Mouse (Mus musculus): ENCODE measurements around the gene Pigh.

Pigh gene

DNA sequence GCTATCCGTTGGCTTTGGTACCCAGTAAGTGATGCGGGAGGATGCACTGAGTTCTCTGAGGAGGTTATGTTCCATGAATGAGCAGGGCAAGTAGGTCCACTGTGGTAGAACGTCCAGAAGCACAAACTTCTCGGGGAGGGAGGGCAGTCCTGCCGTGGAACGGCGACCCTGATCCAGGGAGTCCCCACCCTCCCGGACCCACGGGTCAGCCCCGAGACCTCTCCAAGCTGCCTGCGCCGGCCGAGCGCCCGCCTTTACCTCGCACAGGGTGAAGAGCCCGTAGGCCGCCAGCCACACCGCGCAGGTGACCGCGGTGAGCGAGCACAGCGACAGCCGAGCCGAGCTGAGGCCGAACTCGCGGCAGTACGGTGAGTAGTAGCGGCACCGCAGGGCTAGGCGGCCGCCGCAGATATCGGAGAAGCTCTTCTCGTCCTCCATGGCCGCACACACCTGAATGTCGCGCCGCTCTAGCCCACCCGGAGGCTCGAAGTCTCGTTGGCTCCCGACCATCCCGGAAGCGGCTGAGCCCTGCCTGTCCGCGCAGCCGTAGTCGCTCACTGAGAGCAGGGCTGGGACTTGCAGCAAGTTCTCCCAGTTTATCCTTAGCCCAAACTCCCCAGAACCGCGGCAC lies at the start of gene Pigh:
Pigh (minus strand) TSS at position 470 of the 631 bp plus-strand sequence.
- peak; percentile 80 to 86 for DNase-seq (ENCODE audit: low spot score in 2 of 2)

DNA sequence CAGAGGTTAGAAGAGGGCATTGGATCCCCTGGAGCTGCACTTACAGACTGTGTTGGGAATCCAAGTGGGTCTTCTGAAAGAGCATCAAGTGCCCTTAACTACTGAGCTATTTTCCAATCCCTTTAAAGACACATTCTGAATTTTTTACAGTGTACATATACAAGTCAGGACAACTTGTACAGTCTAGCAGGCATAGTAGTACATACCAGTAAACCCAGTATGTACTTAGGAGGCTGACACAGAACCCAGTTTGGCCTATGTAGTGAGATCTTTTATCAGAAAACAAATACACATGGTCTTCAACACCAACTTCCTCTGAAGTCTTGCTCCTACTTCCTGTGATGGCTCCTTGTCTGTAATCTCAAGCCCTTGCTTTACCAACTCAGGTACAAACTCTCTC lies 49.5 kb upstream of the Pigh start:
- no peak for DNase-seq (ENCODE audit: low spot score in 2 of 2)

DNA sequence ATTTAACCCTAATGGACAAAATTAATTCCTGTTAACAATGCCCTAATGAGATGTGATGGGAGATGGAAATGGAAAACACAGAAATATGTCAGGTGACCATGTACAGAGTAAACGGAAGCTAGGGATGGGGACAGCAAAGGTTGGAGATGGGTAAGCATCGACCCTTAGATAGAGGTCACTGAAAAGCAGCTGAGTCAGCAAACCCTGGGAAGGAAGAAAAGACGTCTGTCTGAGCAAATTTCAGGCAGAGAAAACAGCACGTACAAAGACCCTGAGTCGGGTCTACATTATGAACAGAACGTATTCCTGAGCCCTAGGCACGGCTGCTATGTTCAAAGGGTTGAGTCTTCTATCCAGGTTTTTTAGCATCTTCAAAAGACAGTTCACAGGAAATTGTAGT lies 47.5 kb upstream of the Pigh start:
- DNase-seq (ENCODE audit: low spot score in 2 of 2) = no peak

DNA sequence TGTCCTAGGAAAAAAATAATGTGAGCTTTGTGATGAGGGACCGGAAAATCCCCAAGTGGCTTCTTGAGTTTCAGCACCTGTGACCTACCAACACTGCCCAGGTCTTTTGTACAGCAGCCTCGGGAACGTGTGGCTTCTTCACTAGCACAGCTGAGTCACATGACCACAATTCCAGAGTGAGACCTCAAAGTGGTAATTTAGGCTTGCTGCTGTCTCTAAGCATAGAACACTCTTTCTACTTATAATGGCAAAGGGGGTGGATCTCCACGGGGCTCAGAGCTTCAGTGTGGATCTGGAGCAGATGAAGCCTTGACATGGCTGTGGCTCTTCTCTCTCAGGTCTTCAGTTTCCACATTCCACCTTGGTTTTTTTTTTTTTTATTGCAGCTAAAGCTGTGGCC lies 45.7 kb upstream of the Pigh start:
- no peak for DNase-seq (ENCODE audit: low spot score in 2 of 2)

DNA sequence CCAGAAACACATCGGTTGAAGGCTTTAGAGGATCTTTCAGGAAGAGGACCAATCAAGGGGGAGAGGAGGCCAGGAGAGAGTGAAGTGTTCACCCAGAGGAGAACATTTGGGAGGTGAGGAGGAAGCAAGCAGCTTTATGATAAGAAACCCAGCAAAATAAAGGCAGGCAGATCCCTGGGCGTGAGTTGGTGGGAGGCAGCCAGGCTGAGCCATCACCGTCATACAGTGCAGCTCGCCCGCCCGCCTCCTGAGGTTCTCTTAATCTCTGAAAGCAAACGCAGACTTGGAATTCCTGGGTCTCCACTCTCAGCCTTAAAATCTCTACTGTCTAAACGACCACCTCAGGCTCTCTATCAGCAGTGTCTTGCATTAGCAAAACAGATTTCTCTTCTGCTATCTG lies 45.2 kb upstream of the Pigh start:
- no peak for DNase-seq (ENCODE audit: low spot score in 2 of 2)

DNA sequence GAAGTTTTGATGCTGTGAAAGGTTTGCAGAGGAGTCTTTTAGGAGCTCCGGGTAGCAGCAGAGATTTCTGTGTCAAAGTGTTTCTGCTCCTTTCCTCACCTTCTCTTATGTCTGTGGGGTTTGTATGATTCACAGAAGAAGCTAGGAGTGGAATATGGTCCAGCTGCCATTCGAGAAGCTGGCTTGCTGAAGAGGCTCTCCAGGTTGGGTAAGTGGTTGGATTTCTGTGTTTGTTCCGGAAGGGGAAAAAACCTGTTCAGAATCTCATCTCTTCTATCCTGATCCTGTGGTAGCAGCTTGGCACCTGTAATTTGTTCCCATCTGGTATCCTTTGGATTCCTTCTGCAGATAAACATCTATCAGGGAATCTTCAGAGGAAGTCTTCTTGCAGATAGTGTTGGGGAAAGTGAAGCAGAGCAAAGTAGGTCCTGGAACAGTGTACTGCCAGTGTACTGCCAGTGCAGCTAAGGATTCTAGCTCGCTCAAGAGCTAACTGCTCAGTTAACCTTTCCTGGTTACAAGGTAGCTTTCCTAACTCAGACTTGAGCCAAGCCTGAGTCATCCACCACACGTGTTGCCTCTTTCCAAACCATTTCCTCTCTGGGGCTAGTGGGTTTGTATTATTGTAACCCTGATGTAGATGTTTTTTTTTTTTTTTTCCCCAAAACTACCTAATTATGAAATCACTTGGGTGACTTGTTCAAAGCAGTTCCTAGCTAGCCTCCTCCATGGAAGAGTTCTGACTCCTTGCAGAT lies 42.4 kb upstream of the Pigh start:
- no peak for DNase-seq (ENCODE audit: low spot score in 2 of 2)

DNA sequence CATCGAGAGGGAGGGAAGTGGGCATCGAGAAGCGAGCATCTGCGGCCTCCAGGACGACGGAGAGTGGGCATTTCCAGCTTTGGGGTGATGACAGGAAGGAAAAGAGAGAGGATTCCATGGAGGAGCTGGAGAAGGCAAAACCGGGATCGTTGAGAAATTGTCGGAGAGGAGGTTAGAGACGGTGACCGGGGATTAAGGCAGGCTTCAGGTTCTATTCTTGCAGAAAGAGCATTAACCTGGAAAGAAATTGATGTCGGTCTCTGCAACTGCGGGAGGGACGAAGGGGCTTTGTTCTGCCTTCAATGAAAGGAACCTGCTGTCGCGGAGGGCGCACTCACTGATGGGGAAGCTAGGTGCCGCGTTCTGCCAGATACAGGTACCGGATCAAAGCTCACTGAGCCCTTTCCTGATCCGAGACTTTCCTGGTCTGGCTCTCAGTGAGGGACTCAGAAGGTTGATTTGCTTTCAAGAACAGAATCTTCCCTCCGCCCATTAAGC lies 41.8 kb upstream of the Pigh start:
- no peak for DNase-seq (ENCODE audit: low spot score in 2 of 2)

DNA sequence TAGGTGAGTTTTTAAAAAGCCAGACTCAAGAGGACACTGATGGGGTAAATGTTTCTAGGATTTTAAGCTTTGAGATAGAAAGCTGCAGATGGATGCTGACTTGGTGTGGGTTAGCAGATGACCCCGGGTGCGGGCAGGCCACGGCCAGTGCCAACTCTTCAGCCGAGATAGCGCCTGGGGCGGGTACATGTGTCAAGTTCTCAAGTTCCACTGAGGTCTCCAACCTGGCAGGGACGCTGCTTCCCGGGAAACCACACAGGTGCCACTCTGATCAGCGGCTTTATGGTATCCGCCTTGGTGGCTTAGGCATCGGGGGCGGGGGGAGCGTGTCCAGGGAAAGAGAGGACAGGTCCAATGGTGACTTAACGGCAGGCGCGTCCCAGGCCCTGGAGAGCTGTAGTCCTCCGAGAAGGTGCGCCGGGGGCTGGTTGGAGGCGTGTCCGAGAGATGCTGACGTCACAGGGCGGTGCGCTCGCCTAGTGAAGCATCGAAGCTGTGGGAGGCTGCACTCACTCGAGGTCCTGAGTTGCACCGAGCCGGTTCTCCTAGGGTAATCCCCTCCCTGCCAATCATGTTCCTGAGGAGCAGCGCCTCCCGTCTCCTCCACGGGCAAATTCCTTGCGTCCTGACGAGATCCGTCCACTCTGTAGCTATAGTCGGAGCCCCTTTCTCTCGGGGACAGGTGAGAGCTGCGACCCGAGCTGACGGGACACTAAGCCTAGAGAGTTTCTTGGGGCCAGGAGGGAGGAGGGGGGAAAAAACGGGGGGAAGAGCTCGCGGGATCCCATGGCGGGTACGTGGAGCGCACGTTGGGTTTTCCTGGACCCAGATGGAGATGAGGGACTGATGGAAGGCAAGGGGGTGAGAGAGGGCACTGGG lies 41.1 kb upstream of the Pigh start, which contains the start of gene Arg2:
Arg2 (plus strand) TSS at position 479 of the 879 bp plus-strand sequence.
- DNase-seq (ENCODE audit: low spot score in 2 of 2) = peak; percentile 60 to 74

DNA sequence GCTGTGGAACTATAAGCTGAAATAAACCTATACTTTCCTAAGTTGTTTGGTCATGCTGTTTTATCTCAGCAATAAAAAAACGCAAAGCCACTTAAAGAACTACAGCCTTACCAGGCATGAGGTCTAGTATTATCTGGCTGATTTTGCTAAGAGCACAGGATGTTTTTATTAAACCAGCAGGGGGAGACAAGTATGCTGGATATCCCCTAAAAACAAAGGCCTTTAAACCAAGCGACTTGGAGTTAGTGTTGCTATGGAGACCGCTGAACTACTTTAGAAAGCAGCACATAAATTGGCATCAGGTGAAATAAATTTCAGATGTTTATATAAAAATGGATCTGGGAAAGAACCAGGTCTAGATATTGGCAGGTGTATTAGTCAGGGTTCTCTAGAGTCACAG lies 33.4 kb upstream of the Pigh start:
- no peak for DNase-seq (ENCODE audit: low spot score in 2 of 2)

DNA sequence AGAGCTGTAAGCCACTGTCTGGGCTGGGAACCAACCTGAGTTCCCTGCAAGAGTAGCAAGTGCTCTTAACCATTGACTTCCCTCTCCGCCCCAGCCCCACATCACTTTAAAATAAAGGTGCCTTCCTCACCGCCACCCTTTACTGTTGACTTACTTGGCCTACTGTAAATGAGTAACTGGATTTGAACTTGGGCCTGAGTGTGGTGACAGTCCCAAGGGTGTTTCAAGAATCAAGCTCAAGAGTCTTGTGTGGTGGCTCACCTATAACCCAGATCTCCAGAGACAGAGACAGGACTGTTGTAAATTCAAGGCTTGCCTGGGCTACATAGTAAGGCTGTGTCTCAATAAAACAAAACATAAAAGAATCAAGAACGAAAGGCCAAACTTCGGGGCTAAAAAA lies 29.5 kb upstream of the Pigh start:
- DNase-seq (ENCODE audit: low spot score in 2 of 2) = no peak

DNA sequence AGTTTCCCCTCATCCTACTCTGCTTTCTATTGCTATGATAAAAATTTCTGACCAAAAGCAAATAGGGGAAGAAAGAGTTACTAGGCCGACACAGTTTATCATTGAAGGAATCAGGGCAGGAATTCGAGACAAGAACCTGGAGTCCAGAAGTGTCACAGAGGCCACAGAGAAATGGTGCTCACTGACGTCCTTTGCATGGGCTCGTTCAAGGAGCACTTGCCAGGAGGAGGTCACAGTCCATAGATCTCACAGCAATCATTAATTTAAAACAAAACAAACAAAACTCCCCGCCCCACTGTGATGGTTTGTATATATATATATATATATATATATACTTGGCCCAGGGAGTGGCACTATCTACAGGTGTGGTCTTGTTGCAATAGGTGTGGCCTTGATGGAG lies 15.9 kb upstream of the Pigh start:
- no peak for DNase-seq (ENCODE audit: low spot score in 2 of 2)

DNA sequence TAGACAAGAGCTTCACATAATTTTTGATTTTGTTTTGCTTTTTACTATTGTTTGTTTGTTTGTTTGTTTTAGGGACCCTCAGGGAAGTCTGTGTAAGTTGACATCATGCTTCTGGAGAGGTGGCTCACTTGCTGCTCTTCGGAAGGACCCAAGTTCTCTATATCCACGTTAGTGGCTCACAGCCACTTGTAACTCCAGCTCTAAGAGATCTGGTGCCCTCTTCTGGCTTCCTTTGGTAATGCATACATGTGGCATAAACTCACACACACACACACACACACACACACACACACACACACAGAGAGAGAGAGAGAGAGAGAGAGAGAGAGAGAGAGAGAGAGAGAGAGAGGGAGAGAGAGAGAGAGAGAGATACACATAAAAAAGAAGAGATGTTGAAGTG lies 15.1 kb upstream of the Pigh start:
- DNase-seq (ENCODE audit: low spot score in 2 of 2) = no peak

DNA sequence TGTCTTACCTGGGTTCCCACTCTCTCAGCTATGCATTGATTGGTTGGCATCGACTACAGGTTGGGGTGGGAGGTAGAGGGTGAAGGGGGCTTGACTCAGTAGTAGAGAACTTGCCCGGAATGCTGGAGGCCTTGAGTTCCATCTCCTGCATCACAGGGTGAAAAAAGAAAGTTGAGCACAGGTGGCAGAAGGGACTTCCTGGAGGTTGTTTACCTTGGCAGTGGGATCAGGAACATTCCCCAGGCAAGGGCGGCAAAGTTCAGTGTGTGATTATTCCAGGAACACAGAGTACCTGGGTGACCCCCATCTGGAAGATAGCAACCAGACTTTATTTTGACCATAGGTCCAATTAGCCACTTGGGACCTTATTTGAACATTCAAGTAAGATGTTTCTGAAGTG lies 14.3 kb upstream of the Pigh start:
- no peak for DNase-seq (ENCODE audit: low spot score in 2 of 2)

DNA sequence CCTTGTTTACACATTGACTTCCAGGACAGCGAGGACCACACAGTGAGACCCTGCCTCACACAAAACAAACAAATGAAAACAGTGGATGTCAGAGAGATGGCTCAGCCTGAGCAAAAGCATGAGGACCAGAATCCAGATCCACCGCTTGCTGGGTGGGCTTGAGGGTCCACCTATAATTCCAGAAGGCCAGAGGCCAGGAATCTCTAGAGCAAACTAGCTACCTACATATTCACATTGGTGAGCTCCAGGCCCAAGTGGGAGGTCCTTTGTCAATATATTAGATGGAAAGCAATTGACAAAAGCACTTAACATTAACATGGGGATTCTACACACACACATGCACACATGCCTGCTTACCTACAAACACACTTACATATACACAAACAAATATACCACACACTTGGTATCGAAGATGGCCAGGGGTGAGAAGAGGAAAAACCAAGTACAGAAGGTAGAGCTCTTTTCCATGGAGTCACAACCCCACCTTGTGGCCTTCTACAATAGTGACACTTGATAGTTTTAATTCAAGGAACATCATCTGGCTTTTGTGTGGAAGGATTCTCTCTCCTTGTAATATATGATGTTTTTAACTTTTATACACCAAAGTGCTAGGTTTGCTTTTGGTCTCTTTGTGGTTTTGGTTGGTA lies 7.8 kb upstream of the Pigh start:
- DNase-seq (ENCODE audit: low spot score in 2 of 2) = peak in 1 of 2 experiments; percentile 28

DNA sequence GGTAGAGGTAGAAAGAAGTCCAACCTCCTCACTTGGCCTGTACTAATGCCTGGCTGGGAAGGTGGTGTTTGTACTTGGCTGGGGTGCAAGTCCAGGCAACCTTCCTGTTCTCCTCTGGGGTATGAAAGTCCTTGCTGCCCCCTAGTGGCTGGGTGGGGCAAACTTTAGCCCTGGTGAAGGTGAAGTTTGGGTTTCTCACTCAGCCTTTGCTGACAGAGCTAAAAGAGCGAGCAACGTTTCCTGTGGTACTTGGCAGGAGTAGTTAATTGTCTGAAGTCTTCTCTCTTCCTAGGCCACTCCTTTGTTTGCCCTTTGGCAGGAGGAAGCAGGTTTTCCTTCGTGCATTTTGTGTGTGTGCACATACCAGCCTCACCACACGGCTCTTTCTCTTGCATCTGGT lies 3.1 kb upstream of the Pigh start:
- DNase-seq (ENCODE audit: low spot score in 2 of 2) = peak; percentile 54 to 75

DNA sequence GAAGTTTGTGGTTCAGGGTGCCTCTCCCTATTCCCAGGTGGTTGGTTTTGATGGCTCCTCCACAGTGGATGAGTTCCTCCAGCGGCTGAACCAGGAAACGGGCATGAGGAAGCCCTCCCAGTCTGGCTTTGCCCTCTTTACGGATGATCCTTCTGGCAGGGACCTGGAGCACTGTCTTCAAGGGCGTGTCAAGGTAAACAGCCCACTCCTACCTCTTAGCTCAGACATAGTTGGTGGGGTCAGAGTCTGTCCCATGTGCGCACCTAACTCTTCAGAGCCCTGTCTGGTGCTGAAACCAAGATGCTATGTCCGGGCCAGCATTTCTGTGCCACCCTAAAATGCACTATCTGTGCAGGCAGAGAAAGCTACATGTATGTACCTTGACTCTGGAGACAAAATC lies 16.1 kb downstream of the Pigh start:
- DNase-seq (ENCODE audit: low spot score in 2 of 2) = no peak

DNA sequence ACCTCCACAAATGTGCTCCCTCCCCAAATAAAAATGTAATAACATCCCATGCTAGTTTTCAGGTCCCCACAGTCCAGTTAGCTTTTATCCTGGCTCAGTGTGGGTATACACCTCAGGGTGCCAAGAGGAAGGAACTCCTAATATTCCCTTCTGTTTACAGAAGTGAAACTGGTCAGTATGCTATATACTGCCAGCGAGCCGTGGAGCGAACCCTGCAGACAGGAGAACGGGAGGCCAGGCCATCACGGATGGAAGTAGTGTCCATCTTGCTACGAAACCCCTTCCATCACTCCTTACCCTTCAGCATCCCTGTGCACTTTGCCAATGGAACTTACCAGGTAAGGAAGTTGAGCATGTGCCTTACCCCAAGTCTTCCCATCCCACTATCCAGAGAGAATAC lies 16.9 kb downstream of the Pigh start:
- no peak for DNase-seq (ENCODE audit: low spot score in 2 of 2)

DNA sequence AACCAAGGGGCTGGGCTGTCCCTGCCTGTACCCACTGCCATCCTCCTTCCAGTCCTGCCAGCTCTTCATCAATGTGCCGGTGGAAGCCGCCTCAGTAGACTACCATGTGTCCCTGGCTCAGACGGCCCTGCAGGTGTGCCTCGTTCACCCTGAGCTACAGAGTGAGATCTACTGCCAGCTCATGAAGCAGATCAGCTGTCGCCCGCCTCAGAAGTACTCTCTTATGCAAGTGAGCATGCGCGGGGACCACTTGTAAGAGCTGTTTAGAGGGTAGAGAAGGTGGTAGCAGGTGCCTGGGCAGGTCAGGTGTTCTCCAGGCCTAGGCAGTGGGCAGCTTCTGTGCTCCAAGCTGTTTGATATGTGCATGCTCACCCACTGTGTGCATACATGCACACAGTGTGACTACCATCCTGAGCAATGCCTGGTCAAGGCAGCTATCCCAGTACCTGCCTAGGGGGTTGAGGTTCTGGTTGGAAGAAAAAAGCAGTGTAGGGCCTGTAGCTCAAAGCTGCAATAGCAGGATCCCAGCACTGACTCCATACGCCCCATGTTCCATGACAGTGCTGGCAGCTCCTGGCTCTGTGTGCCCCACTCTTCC lies 18.6 kb downstream of the Pigh start:
- peak; percentile 60 to 62 for DNase-seq (ENCODE audit: low spot score in 2 of 2)

DNA sequence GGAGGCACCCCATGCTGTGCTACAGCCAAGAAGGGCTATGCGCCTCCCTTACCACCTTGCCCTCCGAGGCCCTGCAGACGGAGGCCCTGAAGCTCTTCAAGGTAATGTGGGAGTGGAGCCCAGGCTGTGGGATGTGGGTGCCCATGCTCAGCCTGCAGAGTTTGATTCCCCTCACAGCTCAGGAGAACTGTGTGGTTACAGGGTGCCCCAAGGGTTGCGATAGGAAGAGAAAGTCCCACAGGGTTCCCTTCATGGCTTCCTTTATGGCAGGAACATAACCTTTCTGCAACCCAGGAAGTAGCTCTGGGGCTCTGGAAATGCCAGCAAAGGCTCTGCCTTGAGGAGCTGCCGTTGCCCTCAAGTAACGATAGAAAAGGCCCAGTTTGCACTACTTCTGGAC lies 19.5 kb downstream of the Pigh start:
- peak in 1 of 2 experiments; percentile 10 for DNase-seq (ENCODE audit: low spot score in 2 of 2)

DNA sequence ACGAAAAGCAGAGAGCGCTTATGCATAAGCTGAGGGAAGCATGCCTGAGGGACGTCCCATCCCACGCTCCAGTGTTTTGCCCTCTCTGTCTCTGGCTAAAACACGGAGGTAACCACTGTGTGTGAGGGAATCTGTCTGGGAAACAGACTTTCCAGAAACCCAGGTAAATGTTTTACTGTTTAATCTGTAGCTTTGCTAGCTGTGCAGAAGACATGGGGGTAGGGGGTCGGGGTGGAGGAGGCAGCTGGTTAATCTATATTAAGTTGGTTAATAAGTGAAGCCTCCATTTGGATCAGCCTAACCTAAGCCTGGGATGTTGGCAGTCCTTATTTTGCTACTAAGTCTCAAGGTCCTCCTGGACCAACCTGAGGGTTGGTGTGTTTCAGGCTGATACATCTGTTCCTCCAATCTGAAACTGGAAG lies 20.3 kb downstream of the Pigh start:
- DNase-seq (ENCODE audit: low spot score in 2 of 2) = no peak

DNA sequence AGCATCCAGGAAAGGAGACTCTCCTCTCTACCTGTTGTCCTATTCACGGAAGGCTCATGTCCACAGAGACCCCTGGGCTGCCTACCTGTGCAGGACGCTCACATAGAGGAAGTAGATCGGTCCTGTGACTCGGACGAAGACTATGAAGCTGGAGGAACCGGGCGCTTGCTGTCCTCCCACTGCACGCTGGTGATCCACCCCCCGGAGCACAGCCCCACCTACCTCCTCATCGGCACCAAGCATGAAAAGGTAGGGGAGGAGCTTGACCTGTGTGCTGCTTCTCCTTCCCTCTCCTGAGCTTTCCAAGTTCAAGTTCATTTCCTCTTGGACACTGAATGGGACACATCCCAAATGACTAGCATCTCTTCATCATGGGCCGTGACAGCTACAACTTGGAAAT lies 21.1 kb downstream of the Pigh start:
- no peak for DNase-seq (ENCODE audit: low spot score in 2 of 2)

Measured in thymus, postnatal 10 days (tissue).